Mouse (Mus musculus): Measurements from ENCODE around the gene Csrp1. TPM values are rescaled to one million over a fixed set of nuclear protein-coding genes. Genes with fewer than 3 reads are reported as not detected.
A peak's percentile ranks its signal among the peaks of the same experiment; 100 is the strongest.

Csrp1 gene
- polyA plus RNA-seq, 1 experiment from 2014 or later = 65.6 TPM

GRCm38 (mm10) chr1:135765645-135766591 is 46.1 kb downstream of the Csrp1 start, which contains the start of gene Phlda3:
Phlda3 (plus strand) TSS chr1:135766119.
- under 1% methylated on average over 88 of the region's 90 CpGs for WGBS
- peaks cover 12% of the 10 kb centered on the region for H3K4me1 ChIP-seq (replicated peaks; ENCODE audit: control insufficient read depth, insufficient read depth, low read length)
- H3K9ac ChIP-seq (ENCODE audit: low read depth, low read length) = peak within 1 kb of the TSS; percentile 76
- H3K27me3 ChIP-seq (replicated peaks; ENCODE audit: control insufficient read depth, insufficient read depth, low read length) = peaks cover 26% of the 10 kb centered on the region
- ATAC-seq (replicated peaks; ENCODE audit: low FRiP score) (peak; percentile 86), DNase-seq (ENCODE audit: low spot score) (peak; percentile 73)
- no peaks in the 10 kb centered on the region for H3K9me3 ChIP-seq (ENCODE audit: control insufficient read depth, low read length)
- H3K4me3 ChIP-seq (ENCODE audit: low read depth, low read length) = peak within 1 kb of the TSS; percentile 68
- no peaks in the 10 kb centered on the region for H3K36me3 ChIP-seq (ENCODE audit: control insufficient read depth, insufficient read depth, low read length)
- peak within 1 kb of the TSS; percentile 98 for H3K4me2 ChIP-seq
- H3K27ac ChIP-seq (ENCODE audit: low read depth, low read length) = peak within 1 kb of the TSS; percentile 66; the same call in 1 of the 2 replicates

DNA sequence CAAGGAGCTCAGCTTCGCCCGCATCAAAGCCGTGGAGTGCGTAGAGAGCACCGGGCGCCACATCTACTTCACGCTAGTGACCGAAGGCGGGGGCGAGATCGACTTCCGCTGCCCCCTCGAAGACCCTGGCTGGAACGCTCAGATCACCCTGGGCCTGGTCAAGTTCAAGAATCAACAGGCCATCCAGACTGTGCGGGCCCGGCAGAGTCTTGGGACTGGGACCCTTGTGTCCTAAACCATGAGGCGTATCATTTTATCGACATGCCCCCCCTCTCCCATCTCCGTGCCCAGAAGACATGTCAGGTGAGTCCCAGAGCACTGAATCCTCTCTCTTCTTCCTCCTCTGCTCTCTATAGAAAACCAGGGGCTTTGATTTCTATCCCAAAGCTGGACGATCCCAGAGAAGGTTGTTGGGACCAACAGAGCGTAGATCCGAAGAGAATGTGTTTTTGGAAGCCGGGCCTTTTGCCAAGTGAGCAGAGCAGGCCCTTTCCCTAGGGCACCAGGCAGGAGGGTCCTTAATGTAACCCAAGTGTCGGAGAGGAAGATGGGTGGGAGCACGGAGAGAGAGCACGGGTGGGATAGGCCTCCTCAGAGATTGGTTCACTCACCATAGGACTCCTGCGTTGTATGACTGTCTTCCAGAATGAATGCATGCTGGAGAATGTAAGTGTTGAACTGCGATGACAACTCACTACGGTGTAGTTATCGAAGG is 46.9 kb downstream of the Csrp1 start:
- H3K27ac ChIP-seq (ENCODE audit: low read depth, low read length) = peak overlapping the region; percentile 66; the same call in 1 of the 2 replicates
- peak overlapping the region; percentile 98 for H3K4me2 ChIP-seq
- H3K27me3 ChIP-seq (replicated peaks; ENCODE audit: control insufficient read depth, insufficient read depth, low read length) = peaks cover 26% of the 10 kb centered on the region
- H3K4me3 ChIP-seq (ENCODE audit: low read depth, low read length) = peak overlapping the region; percentile 68
- WGBS = 30% methylated on average over 30 of the region's 30 CpGs
- H3K36me3 ChIP-seq (ENCODE audit: control insufficient read depth, insufficient read depth, low read length) = no peaks in the 10 kb centered on the region
- H3K9ac ChIP-seq (ENCODE audit: low read depth, low read length) = peak overlapping the region; percentile 76
- no peak for DNase-seq (ENCODE audit: low spot score)
- H3K9me3 ChIP-seq (ENCODE audit: control insufficient read depth, low read length) = no peaks in the 10 kb centered on the region
- H3K4me1 ChIP-seq (replicated peaks; ENCODE audit: control insufficient read depth, insufficient read depth, low read length) = peaks cover 16% of the 10 kb centered on the region
- ATAC-seq (replicated peaks; ENCODE audit: low FRiP score) = no peak

GRCm38 (mm10) chr1:135767324-135767890 is 47.5 kb downstream of the Csrp1 start:
- ATAC-seq (replicated peaks; ENCODE audit: low FRiP score) (no peak), DNase-seq (ENCODE audit: low spot score) (no peak)
- H3K9me3 ChIP-seq (ENCODE audit: control insufficient read depth, low read length) = no peaks in the 10 kb centered on the region
- no peak overlapping the region for H3K27ac ChIP-seq (ENCODE audit: low read depth, low read length)
- peak overlapping the region; percentile 98 for H3K4me2 ChIP-seq
- peaks cover 26% of the 10 kb centered on the region for H3K27me3 ChIP-seq (replicated peaks; ENCODE audit: control insufficient read depth, insufficient read depth, low read length)
- peaks cover 16% of the 10 kb centered on the region for H3K4me1 ChIP-seq (replicated peaks; ENCODE audit: control insufficient read depth, insufficient read depth, low read length)
- H3K4me3 ChIP-seq (ENCODE audit: low read depth, low read length) = peak overlapping the region; percentile 68
- WGBS = 68% methylated on average over 4 of the region's 4 CpGs
- no peaks in the 10 kb centered on the region for H3K36me3 ChIP-seq (ENCODE audit: control insufficient read depth, insufficient read depth, low read length)
- no peak overlapping the region for H3K9ac ChIP-seq (ENCODE audit: low read depth, low read length)

DNA sequence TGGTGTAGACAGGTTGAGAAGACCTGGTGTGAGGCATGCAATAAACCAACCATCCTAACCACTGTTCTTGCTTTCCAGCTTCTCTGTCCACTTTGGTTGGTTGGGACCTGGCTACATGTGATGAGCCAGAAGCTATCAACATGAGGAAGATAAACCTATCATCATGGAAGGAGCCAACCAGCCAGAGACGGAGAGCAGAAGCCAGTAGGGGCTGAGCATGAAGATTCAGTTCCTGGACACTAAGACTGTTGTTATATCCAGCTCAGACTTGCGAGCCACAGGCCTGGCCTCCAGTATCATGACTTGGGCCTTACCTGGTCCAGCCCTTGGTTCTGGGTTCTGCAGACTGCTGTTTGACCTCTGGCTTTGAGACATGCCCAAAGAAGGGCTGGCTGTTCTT is 48.5 kb downstream of the Csrp1 start:
- Histone ChIP-seq H3K36me3 (ENCODE audit: control insufficient read depth, insufficient read depth, low read length) (no peaks in the 10 kb centered on the region), H3K9ac (ENCODE audit: low read depth, low read length) (no peak overlapping the region), H3K4me3 (ENCODE audit: low read depth, low read length) (no peak overlapping the region), H3K27ac (ENCODE audit: low read depth, low read length) (no peak overlapping the region), H3K4me1 (replicated peaks; ENCODE audit: control insufficient read depth, insufficient read depth, low read length) (peaks cover 16% of the 10 kb centered on the region), H3K4me2 (no peak overlapping the region; the same call in 1 of the 2 replicates), H3K27me3 (replicated peaks; ENCODE audit: control insufficient read depth, insufficient read depth, low read length) (peaks cover 26% of the 10 kb centered on the region), H3K9me3 (ENCODE audit: control insufficient read depth, low read length) (no peaks in the 10 kb centered on the region)
- WGBS = 78% methylated on average over 2 of the region's 2 CpGs
- DNase-seq (ENCODE audit: low spot score) (no peak), ATAC-seq (replicated peaks; ENCODE audit: low FRiP score) (no peak)

- Histone ChIP-seq H3K9me3 (ENCODE audit: control insufficient read depth, low read length) (no peaks in the 10 kb centered on the region), H3K36me3 (ENCODE audit: control insufficient read depth, insufficient read depth, low read length) (no peaks in the 10 kb centered on the region), H3K4me1 (replicated peaks; ENCODE audit: control insufficient read depth, insufficient read depth, low read length) (peaks cover 16% of the 10 kb centered on the region), H3K27me3 (replicated peaks; ENCODE audit: control insufficient read depth, insufficient read depth, low read length) (peaks cover 18% of the 10 kb centered on the region), H3K9ac (ENCODE audit: low read depth, low read length) (no peak overlapping the region), H3K4me3 (ENCODE audit: low read depth, low read length) (no peak overlapping the region), H3K27ac (ENCODE audit: low read depth, low read length) (no peak overlapping the region), H3K4me2 (no peak overlapping the region)
- WGBS = 62% methylated on average over 7 of the region's 7 CpGs
- DNase-seq (ENCODE audit: low spot score) (no peak), ATAC-seq (replicated peaks; ENCODE audit: low FRiP score) (no peak)
These were observed 50.4 kb downstream of the Csrp1 start for GRCm38 (mm10) chr1:135770237-135770636.

GRCm38 (mm10) chr1:135770896-135771572 is 51.2 kb downstream of the Csrp1 start:
- Histone ChIP-seq H3K4me1 (replicated peaks; ENCODE audit: control insufficient read depth, insufficient read depth, low read length) (peaks cover 10% of the 10 kb centered on the region; the same call in 1 of the 2 replicates), H3K9ac (ENCODE audit: low read depth, low read length) (no peak overlapping the region), H3K4me2 (no peak overlapping the region), H3K36me3 (ENCODE audit: control insufficient read depth, insufficient read depth, low read length) (no peaks in the 10 kb centered on the region), H3K27ac (ENCODE audit: low read depth, low read length) (no peak overlapping the region), H3K27me3 (replicated peaks; ENCODE audit: control insufficient read depth, insufficient read depth, low read length) (peaks cover 12% of the 10 kb centered on the region; the same call in 1 of the 2 replicates), H3K9me3 (ENCODE audit: control insufficient read depth, low read length) (no peaks in the 10 kb centered on the region), H3K4me3 (ENCODE audit: low read depth, low read length) (no peak overlapping the region)
- ATAC-seq (replicated peaks; ENCODE audit: low FRiP score) (no peak), DNase-seq (ENCODE audit: low spot score) (no peak)
- 45% methylated on average over 12 of the region's 12 CpGs for WGBS

DNA sequence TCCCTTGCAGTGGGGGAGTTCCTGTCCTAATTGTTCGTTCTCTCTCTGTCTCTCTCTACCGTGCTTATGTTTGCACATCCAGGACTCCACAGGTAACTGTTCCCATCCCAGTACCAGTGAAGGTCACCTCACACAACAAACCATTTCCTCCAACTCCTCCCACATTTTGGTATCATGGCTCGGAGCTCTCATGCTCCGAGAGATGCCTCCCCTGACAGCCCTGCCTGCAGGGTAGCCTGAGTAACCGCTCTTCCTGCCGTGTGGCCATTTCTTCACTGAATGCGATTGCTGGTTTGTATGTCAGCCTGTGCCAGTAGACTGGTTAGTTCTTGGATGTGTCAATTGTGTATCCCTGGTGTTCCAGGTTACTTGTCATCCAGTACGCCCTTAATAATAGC is 51.7 kb downstream of the Csrp1 start:
- no peak overlapping the region for H3K4me2 ChIP-seq

DNA sequence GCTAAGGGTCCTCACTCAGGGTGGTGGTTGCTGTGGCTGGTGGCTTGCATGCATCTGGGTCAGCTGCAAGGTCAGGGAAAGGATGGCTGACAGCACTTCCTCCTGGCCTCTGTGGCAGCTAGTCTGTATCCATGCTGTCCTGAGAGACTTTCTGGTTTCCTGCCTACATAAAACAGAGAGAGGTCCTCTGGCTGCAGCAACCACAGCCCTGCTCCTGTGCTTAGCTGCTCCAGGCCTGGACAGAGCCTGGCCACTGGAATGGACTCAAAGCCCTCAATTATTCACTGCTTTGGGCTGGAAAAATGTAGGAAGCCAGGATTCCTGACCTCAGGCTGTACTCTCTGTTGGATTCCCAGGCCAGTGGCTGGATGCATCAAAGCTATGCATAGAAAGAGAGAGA is 56.7 kb downstream of the Csrp1 start:
- Histone ChIP-seq H3K4me3 (ENCODE audit: low read depth, low read length) (no peak overlapping the region), H3K4me2 (no peak overlapping the region), H3K27ac (ENCODE audit: low read depth, low read length) (no peak overlapping the region), H3K27me3 (replicated peaks; ENCODE audit: control insufficient read depth, insufficient read depth, low read length) (no peaks in the 10 kb centered on the region), H3K4me1 (replicated peaks; ENCODE audit: control insufficient read depth, insufficient read depth, low read length) (peaks cover 6% of the 10 kb centered on the region; the same call in 1 of the 2 replicates), H3K9me3 (ENCODE audit: control insufficient read depth, low read length) (no peaks in the 10 kb centered on the region), H3K9ac (ENCODE audit: low read depth, low read length) (no peak overlapping the region), H3K36me3 (ENCODE audit: control insufficient read depth, insufficient read depth, low read length) (no peaks in the 10 kb centered on the region)
- DNase-seq (ENCODE audit: low spot score) (no peak), ATAC-seq (replicated peaks; ENCODE audit: low FRiP score) (no peak)

More for the DNA sequence above, 51.7 kb downstream of the Csrp1 start:
- H3K9ac ChIP-seq (ENCODE audit: low read depth, low read length) = no peak overlapping the region
- H3K36me3 ChIP-seq (ENCODE audit: control insufficient read depth, insufficient read depth, low read length) = no peaks in the 10 kb centered on the region
- peaks cover 7% of the 10 kb centered on the region; the same call in 1 of the 2 replicates for H3K27me3 ChIP-seq (replicated peaks; ENCODE audit: control insufficient read depth, insufficient read depth, low read length)
- ATAC-seq (replicated peaks; ENCODE audit: low FRiP score) = no peak
- H3K4me1 ChIP-seq (replicated peaks; ENCODE audit: control insufficient read depth, insufficient read depth, low read length) = peaks cover 9% of the 10 kb centered on the region; the same call in 1 of the 2 replicates
- H3K9me3 ChIP-seq (ENCODE audit: control insufficient read depth, low read length) = no peaks in the 10 kb centered on the region
- H3K27ac ChIP-seq (ENCODE audit: low read depth, low read length) = no peak overlapping the region
- DNase-seq (ENCODE audit: low spot score) = no peak
- no peak overlapping the region for H3K4me3 ChIP-seq (ENCODE audit: low read depth, low read length)
- WGBS = 60% methylated on average over 8 of the region's 8 CpGs

Measured in liver, embryonic 11.5 days (tissue).